Mouse (Mus musculus): Measurements from ENCODE around the gene Nmur1.

DNA sequence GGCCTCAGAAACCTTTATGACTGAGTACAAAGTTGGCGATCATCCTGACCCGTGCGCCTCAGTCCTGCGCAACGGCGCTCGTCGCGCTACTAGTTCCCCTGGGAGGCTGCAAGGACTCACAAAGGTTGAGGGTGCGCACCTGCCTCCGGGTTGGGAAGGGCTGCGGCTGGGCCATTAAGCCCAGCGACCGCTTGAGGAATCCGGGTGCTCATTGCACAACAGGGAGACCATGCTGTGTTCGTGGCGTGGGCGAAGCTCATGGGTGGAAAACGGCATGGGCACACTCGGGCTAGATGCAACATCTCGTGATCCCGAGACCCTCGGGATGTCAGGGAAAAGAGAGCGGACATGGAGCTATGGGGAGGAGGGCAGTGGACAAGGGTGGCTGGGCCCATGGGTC, 16.8 kb upstream of the Nmur1 start:
- TF ChIP-seq GATA1 (IDR thresholded peaks at IDR 0.05; ENCODE audit: borderline replicate concordance, low read length) (no peak), FLI1 (IDR thresholded peaks at IDR 0.05; ENCODE audit: low read length) (no peak)

All from megakaryocyte, embryonic 14.5 days (primary cell).